Mouse (Mus musculus) myocyte (in vitro differentiated cells): ENCODE results near the gene Klhdc7a. TPM values are rescaled to one million over a fixed set of nuclear protein-coding genes. Genes with fewer than 3 reads are reported as not detected.

Experiments
- H3K27me3 ChIP-seq: one replicate; pipeline ENCODE4 v1.6.1; 2011; ENCODE audit not compliant: control insufficient read depth, insufficient read depth, insufficient read length
- H3K36me3 ChIP-seq: one replicate; pipeline ENCODE4 v1.6.1; 2011; ENCODE audit not compliant: control insufficient read depth, insufficient read depth
- H3K4me2 ChIP-seq: one replicate; pipeline ENCODE4 v1.6.1; 2011; ENCODE audit warnings: low read depth, control low read depth
- H3K4me3 ChIP-seq: one replicate; pipeline ENCODE4 v1.5.1; 2011; ENCODE audit warnings: mild to moderate bottlenecking, control low read depth, moderate library complexity
- H3K79me2 ChIP-seq: one replicate; pipeline ENCODE4 v1.6.1; 2011; ENCODE audit not compliant: control insufficient read depth, insufficient read depth
- H3ac ChIP-seq: one replicate; pipeline ENCODE4 v1.6.1; 2011; ENCODE audit not compliant: control insufficient read depth, insufficient read length
- CEBPB ChIP-seq: IDR thresholded peaks from 2 replicates; pipeline ENCODE4 v1.6.1; 2011; ENCODE audit warnings: mild to moderate bottlenecking, moderate library complexity; ENCODE audit not compliant: poor library complexity, insufficient read depth, severe bottlenecking
- E2F4 ChIP-seq: IDR thresholded peaks from one replicate; pipeline ENCODE4 v1.6.1; 2011; ENCODE audit warnings: mild to moderate bottlenecking, control low read depth, moderate library complexity; ENCODE audit not compliant: insufficient read depth
- MAX ChIP-seq: IDR thresholded peaks from one replicate; pipeline ENCODE4 v1.6.1; 2011; ENCODE audit warnings: low read depth, mild to moderate bottlenecking, control low read depth
- MYOD1 ChIP-seq, 3 experiments: IDR thresholded peaks; one replicate each; pipeline ENCODE4 v1.6.1; 2011; ENCODE audit warnings: control low read depth in 2 of 3, low read depth in 2 of 3, mild to moderate bottlenecking in 2 of 3, moderate library complexity in 1 of 3; ENCODE audit not compliant: insufficient read length in 2 of 3, control insufficient read depth in 1 of 3
- MYOG ChIP-seq, 3 experiments: IDR thresholded peaks; one replicate each; pipeline ENCODE4 v1.6.1; 2011; ENCODE audit warnings: control low read depth in 2 of 3, low read depth in 2 of 3, mild to moderate bottlenecking in 2 of 3; ENCODE audit not compliant: insufficient read length in 2 of 3, control insufficient read depth in 1 of 3, insufficient read depth in 1 of 3
- POLR2A ChIP-seq: IDR thresholded peaks from one replicate; pipeline ENCODE4 v1.6.1; 2011; ENCODE audit warnings: low read depth, mild to moderate bottlenecking, control low read depth, moderate library complexity; ENCODE audit not compliant: insufficient read length
- POLR2AphosphoS2 ChIP-seq: IDR thresholded peaks from one replicate; pipeline ENCODE4 v1.6.1; 2011; ENCODE audit warnings: low read depth, control low read depth; ENCODE audit not compliant: insufficient read length
- REST ChIP-seq: IDR thresholded peaks from one replicate; pipeline ENCODE4 v1.6.1; 2011; ENCODE audit warnings: mild to moderate bottlenecking, control low read depth, moderate library complexity; ENCODE audit not compliant: insufficient read depth, insufficient read length
- SRF ChIP-seq: IDR thresholded peaks from one replicate; pipeline ENCODE4 v1.6.1; 2011; ENCODE audit warnings: low read depth; ENCODE audit not compliant: control insufficient read depth, insufficient read length
- TCF12 ChIP-seq: IDR thresholded peaks from one replicate; pipeline ENCODE4 v1.6.1; 2011; ENCODE audit warnings: mild to moderate bottlenecking, control low read depth; ENCODE audit not compliant: poor library complexity, insufficient read depth, severe bottlenecking
- TCF3 ChIP-seq: IDR thresholded peaks from one replicate; pipeline ENCODE4 v1.6.1; 2011; ENCODE audit warnings: low read depth, control low read depth; ENCODE audit not compliant: insufficient read length
- USF1 ChIP-seq: IDR thresholded peaks from one replicate; pipeline ENCODE4 v1.6.1; 2011; ENCODE audit warnings: low read depth, mild to moderate bottlenecking, control low read depth, moderate library complexity
- polyA plus RNA-seq: library from polyadenylated mRNA; unstranded; fragments of >200 nt; fragmentation: generic; extraction: Trizol; gene quantifications from one replicate; pipeline ENCODE4 v1.2.1, GENCODE M21; 2012; ENCODE audit warnings: missing spikeins

The Klhdc7a gene
- polyA plus RNA-seq, 1 experiment, result not detected

DNA sequence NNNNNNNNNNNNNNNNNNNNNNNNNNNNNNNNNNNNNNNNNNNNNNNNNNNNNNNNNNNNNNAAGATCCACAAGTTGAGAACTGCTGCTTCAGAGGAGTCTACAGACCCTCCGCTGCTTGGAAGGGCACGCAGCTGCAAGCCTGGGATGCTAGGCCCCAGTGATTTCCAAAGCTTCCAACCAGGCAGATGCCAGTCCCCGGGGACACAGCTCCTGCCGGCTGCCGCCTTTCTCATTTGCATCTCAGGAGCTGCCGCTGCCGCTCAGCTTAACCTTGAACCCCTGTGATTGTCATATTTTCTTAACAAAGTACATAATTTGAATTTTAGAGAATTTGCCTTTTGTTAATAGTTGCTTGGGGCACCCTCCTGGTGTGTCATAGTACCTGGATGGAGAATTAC lies 19.1 kb upstream of the Klhdc7a start:
- no peak overlapping the region for H3K4me2 ChIP-seq
- H3K36me3 ChIP-seq, result no peaks in the 10 kb centered on the region
- peaks cover 5% of the 10 kb centered on the region for H3K27me3 ChIP-seq
- H3K79me2 ChIP-seq, result no peaks in the 10 kb centered on the region
- no peak overlapping the region for H3K4me3 ChIP-seq
- no peak for TF ChIP-seq POLR2A
- TF ChIP-seq POLR2AphosphoS2, result no peak
- no peak for TF ChIP-seq SRF
- no peak for TF ChIP-seq MYOG (IDR thresholded peaks at IDR 0.05; ENCODE audit: control insufficient read depth in 1 of 3, insufficient read depth in 1 of 3, insufficient read length in 2 of 3, low read depth in 2 of 3)
- no peak for TF ChIP-seq REST
- TF ChIP-seq E2F4, result no peak
- TF ChIP-seq USF1, result no peak
- no peak for TF ChIP-seq MYOD1 (IDR thresholded peaks at IDR 0.05; ENCODE audit: control insufficient read depth in 1 of 3, insufficient read length in 2 of 3, low read depth in 2 of 3)
- TF ChIP-seq CEBPB, result no peak
- TF ChIP-seq MAX, result no peak
- no peak for TF ChIP-seq TCF12
- H3ac ChIP-seq, result no peak overlapping the region

DNA sequence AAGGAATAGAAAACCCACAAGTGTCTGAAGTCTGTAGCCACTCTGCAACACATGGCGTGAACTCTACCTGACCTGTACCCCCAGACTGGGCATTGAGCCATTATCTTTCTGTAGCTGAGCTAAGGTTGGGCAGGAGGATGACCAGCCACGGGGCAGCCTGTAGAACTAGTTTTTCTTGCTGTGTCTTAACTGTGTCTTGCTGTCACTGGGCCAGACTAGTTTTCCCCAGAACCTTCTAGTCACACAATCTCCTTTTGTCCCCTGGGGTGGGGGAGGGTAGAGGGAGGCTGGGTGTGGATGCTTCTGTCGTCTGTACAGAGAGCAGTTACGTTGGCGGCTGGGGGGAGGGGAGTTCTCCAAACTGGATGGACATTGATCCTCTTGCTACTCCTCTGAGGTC lies 10.9 kb upstream of the Klhdc7a start:
- H3K4me2 ChIP-seq, result no peak overlapping the region
- peaks cover 12% of the 10 kb centered on the region for H3K27me3 ChIP-seq
- no peak overlapping the region for H3ac ChIP-seq
- H3K36me3 ChIP-seq, result no peaks in the 10 kb centered on the region
- no peak overlapping the region for H3K4me3 ChIP-seq
- TF ChIP-seq SRF, result no peak
- TF ChIP-seq MYOG (IDR thresholded peaks at IDR 0.05; ENCODE audit: control insufficient read depth in 1 of 3, insufficient read depth in 1 of 3, insufficient read length in 2 of 3, low read depth in 2 of 3), result no peak
- TF ChIP-seq TCF3, result no peak
- TF ChIP-seq E2F4, result no peak
- TF ChIP-seq POLR2A, result no peak
- TF ChIP-seq CEBPB, result no peak
- no peak for TF ChIP-seq REST
- TF ChIP-seq MAX, result no peak
- TF ChIP-seq USF1, result no peak
- TF ChIP-seq MYOD1 (IDR thresholded peaks at IDR 0.05; ENCODE audit: control insufficient read depth in 1 of 3, insufficient read length in 2 of 3, low read depth in 2 of 3), result no peak
- TF ChIP-seq POLR2AphosphoS2, result no peak
- no peak for TF ChIP-seq TCF12
- H3K79me2 ChIP-seq, result no peaks in the 10 kb centered on the region

DNA sequence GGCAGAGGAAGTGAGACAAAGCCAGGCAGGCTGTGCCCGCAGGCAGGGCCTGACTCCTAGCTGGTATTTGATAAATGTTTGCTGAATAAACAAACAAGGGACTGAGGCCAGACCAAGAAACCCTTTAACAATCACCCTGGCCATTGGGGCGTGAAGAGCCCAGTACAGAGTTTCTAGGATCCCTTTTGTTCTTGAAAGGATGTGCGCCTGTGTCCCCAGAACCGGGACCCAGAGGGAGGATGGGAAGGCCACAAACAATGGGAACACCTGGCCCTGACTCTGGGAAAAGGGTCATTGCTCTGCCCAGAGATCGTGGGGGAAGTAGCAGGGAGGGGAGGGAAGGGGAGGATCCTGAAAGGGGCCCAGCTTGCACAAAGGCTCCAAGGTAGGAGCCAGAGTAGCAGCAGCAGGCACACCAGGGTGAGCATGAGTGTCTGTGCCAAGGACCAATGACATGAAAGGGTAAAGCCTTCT lies 9.5 kb upstream of the Klhdc7a start:
- no peak overlapping the region for H3K4me2 ChIP-seq
- no peaks in the 10 kb centered on the region for H3K79me2 ChIP-seq
- H3K4me3 ChIP-seq, result no peak overlapping the region
- no peaks in the 10 kb centered on the region for H3K36me3 ChIP-seq
- no peak overlapping the region for H3ac ChIP-seq
- TF ChIP-seq TCF3, result no peak
- TF ChIP-seq SRF, result no peak
- TF ChIP-seq POLR2A, result no peak
- peaks cover 19% of the 10 kb centered on the region for H3K27me3 ChIP-seq

DNA sequence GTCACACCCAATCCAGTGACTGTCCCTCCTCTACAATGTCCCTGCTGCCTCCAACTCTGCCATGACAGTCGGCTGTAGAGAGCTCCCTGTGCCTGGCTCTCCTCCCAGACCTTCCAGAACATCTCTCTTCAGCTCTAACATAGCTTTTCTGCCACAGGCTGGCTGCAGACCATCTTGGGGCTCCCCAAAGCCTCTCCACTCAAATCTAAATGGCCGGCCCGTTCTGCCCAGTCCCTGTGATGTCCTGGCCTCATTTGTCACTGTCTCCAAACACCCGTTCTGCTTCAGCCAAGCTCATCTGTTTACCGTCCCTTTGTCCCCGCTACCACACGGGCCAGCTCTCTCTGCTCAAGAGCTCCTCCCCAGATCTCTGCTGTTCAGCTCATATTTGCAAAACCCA lies 6.7 kb upstream of the Klhdc7a start:
- H3ac ChIP-seq, result no peak overlapping the region

DNA sequence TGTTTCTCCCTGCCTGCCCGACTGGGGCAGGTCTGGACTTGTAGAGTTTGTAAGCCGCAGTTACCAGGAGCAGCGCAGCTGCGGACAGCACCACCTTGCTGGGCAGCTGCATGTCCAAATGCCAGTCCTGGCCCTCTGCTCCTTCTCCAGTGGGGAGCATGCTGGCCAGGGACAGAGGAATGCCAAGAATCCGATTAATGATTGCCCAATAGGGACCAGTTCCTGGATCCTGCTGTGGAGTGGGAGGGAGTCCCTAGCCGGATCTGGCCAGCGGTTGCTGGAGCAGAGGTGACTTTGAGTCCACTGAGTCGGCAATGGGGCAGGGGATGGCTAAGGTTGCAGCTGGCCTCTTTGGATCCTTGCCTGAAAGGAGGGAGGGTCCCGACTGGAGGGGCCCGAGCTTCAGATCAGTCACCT lies 343 bp downstream of the Klhdc7a start:
- Histone ChIP-seq H3K27me3 (peaks cover 21% of the 10 kb centered on the region), H3ac (no peak overlapping the region), H3K79me2 (no peaks in the 10 kb centered on the region), H3K4me2 (no peak overlapping the region), H3K4me3 (no peak overlapping the region), H3K36me3 (no peaks in the 10 kb centered on the region)
- TF ChIP-seq USF1 (no peak), E2F4 (no peak), POLR2A (no peak), MAX (no peak), MYOG (IDR thresholded peaks at IDR 0.05; ENCODE audit: control insufficient read depth in 1 of 3, insufficient read depth in 1 of 3, insufficient read length in 2 of 3, low read depth in 2 of 3) (no peak)

More for the DNA sequence above, 6.7 kb upstream of the Klhdc7a start:
- Histone ChIP-seq H3K36me3 (no peaks in the 10 kb centered on the region), H3K4me2 (no peak overlapping the region), H3K27me3 (peaks cover 19% of the 10 kb centered on the region), H3K4me3 (no peak overlapping the region), H3K79me2 (no peaks in the 10 kb centered on the region)
- no peak for TF ChIP-seq SRF
- TF ChIP-seq POLR2AphosphoS2, result no peak
- TF ChIP-seq REST, result no peak
- no peak for TF ChIP-seq TCF12
- no peak for TF ChIP-seq E2F4
- TF ChIP-seq TCF3, result no peak
- TF ChIP-seq MYOG (IDR thresholded peaks at IDR 0.05; ENCODE audit: control insufficient read depth in 1 of 3, insufficient read depth in 1 of 3, insufficient read length in 2 of 3, low read depth in 2 of 3), result no peak
- no peak for TF ChIP-seq MAX
- no peak for TF ChIP-seq USF1
- no peak for TF ChIP-seq MYOD1 (IDR thresholded peaks at IDR 0.05; ENCODE audit: control insufficient read depth in 1 of 3, insufficient read length in 2 of 3, low read depth in 2 of 3)
- TF ChIP-seq POLR2A, result no peak
- TF ChIP-seq CEBPB, result no peak
